Mouse (Mus musculus): ENCODE results near the gene Syde1. TPM values are rescaled to one million over a fixed set of nuclear protein-coding genes. Genes with fewer than 3 reads are reported as not detected.
"Not testable (repeated sequence)": the region's sequence is repeated elsewhere in the genome, so short reads cannot be mapped to it uniquely, and the experiment has no call there.

Gene Syde1
- 1 to 10 TPM in 1 of 2 experiments, under 1 TPM in 1; 0.46 to 1.1 TPM for polyA plus RNA-seq (2017; shearing (Covaris generic))

DNA sequence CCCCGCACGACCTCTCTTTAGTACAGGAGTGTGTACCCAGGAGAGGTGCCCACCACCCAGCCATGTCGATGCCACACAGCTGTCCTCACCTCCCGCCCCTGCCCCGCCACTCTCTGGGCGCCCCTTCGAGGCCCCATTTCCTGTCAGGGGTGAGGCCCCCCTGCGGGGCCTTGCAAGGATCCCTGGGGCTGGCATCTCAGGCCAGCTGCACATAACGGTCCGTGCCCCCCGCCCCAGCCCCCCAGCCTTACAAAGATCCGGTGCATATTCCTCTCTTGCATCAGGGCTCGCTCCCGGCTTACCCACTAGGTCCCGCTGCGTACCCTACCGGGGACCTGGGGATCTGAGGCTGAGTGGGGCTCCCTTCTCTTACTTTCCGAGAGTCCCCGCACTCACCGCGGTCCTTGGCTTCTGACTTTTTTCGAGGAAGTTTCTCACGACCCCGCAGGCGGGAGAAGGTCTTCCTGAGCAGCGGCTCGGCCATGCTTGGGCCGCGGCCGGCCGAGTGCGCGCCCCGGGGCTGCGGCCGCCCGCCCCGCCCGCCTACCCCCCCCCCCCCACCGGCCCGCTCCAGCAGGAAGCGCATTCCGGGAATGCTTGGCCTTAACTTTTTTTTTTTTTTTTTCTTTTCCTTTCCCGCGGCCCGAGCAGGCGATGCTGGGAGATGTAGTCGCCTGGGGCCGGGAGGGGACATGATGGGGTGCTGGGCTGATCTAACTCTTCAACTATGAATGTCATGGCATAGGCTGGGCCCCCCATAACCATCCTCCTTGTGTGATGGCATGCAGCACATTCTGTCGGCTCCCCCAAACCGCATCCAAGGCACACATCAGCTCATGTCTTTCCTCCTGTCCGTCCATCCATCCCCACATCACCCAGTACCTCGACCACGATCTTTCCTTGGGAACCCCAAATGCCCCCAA lies at the start of gene Syde1:
Gene Syde1 (minus strand): TSS at position 559 of the 923 bp plus-strand sequence.
- ATAC-seq: peak; percentile 15

- ATAC-seq: no peak
Observed at GRCm38 (mm10) chr10:78632311-78632710, 40.5 kb upstream of the Syde1 start.

- ATAC-seq: no peak
Observed at GRCm38 (mm10) chr10:78630194-78630593, 38.4 kb upstream of the Syde1 start.

DNA sequence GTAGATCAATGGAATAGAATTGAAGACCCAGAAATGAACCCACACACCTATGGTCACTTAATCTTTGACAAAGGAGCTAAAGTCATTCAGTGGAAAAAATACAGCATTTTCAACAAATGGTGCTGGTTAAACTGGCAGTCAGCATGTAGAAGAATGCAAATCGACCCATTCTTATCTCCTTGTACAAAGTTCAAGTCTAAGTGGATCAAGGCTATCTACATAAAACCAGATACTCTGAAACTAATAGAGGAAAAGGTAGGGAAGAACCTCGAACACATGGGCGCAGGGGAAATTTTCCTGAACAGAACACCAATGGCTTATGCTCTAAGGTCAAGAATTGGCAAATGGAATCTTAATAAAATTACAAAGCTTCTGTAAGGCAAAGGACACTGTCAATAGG lies 31.4 kb upstream of the Syde1 start:
- not testable (repeated sequence) for ATAC-seq

DNA sequence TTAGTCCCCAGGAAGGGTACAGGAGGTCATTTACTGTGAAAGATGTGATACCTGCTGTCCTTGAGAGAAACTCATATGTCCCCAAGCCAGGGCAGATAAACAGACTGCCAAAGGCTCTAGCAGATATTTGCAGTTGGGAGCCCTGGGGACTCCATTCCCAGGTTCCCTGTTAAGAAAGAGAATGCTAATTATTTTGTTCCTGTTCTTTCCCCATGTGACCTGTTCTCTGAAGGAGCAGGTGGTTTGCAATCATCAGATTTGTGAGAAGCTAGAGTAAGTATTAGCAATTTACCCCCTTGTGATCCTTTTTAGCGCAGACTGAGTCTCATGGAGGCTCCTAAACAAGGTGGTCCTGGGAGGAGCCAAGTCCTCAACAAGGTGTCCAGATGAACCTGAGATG lies 26.2 kb upstream of the Syde1 start, which contains the start of gene Olfr1357:
Gene Olfr1357 (minus strand): TSS at position 101 of the 400 bp plus-strand sequence.
- no peak for ATAC-seq

DNA sequence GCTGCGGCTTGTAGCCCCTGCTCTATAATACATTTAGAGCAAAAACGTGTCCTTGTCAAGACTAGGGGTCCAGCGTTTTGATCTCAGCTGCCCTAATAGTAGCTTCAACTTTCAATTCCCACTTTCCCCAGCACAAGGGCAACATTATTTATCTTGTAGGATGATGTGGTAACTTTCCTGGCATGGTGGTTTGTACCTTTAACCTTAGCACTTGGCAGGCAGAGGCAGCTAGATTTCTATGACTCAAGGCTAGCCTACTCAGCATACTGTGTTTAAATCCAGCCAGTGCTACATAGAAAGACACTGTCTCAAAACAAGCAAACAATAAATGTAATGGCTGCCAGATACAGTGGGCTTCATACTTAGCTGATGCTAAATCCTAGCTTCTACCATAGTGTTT lies 15.8 kb upstream of the Syde1 start:
- no peak for ATAC-seq

DNA sequence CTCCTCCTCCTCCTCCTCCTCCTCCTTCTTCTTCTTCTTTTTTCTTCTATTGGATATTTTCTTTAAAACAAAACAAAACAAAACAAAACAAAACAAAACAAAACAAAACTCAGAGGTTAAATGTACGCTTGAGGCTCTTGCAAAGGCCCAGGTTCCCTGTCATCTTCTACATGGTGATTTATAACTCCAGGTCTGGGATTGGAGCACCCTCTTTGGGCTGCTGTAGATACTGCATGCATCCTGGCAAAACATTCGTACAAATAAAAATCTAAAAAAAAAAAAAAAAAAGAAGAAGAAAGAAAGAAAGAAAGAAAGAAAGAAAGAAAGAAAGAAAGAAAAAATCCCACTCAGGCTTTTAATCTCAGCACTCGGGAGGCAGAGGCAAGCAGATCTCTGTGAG lies 13.3 kb upstream of the Syde1 start:
- peak; percentile 83 for ATAC-seq

GRCm38 (mm10) chr10:78599865-78600264 lies 8.1 kb upstream of the Syde1 start:
- ATAC-seq: no peak

DNA sequence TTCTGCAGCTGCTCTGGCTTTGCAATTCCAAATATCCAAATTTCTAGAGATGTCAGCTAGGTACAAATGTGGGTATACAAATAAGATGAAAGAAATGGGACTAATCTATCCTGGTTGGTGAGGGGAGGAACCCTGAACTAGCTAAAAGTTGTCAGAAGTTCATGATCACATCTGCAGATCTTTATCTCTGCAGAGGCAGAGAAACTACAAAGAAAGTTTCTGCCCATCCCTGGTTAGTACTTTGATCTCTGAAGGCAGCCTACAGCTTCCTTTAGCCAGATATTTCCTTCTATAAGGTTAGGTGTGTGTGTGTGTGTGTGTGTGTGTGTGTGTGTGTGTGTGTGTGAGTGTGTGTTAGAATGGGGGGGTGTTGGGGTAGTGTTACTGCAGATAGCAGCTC lies 2.8 kb upstream of the Syde1 start:
- ATAC-seq: peak; percentile 82

GRCm38 (mm10) chr10:78594157-78594556 lies 2.4 kb upstream of the Syde1 start:
- peak; percentile 6 for ATAC-seq

GRCm38 (mm10) chr10:78593736-78594135 lies 2.0 kb upstream of the Syde1 start:
- ATAC-seq: no peak

GRCm38 (mm10) chr10:78592856-78593379 lies 1.2 kb upstream of the Syde1 start:
- no peak for ATAC-seq

DNA sequence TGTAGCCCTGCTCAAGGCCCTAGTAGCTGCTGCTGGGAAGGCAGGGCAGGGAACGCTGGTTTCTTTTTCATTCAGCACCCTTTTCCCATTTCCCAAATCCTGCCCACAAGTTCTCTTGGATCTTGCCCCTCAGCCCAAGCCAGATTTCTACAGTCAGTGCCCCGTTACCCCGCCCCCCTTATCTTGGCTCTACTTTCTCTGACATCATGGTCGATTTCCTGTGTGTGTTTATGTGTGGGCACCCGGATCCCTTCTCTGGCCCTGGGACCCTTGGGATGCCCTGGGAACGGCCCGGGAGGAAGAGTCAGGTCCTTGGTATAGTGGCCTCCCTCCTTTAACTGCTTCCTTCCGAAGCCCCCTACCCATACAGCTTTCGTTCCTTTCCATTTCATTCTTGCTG lies 1.0 kb downstream of the Syde1 start:
- ATAC-seq: no peak

DNA sequence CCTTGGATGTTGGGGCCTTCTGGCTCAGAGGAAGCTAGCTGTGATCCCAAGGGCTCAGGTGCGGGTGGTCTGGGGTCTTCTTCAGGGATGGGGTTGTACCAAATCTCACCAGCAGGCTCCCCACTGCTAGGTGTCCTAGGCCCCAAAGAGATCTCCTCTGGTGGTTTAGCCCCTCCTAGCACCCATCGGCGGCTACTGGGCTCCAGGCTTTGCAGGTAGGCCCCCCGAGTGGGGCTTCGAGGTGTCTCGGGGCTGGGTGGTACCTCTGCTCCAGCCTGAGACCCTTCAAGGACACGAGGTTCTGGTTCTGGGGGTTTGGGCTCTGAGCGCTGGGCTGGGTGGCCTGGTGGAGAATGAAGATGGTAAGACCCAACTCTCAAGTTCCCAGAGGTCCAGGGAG lies 1.9 kb downstream of the Syde1 start:
- ATAC-seq: no peak

DNA sequence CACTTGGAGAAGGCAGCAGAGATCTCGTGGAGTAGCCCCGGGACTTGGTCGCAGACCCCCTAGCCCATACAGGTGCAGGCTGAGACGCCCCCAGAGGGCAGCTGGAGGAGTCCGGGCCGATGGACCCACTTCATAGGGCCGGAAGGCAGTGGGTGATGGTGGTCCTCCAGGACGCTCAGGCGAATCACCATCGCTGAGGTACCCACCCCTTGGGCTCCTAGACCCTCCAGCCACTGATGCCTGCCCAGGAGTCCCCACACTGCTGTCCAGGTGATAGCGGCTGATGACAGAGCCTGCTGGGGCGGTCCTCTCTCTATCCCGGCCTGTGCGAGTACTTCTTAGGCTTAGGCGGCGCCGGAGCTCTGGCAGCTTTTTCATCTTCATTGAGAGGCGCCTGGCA lies 2.5 kb downstream of the Syde1 start:
- no peak for ATAC-seq

DNA sequence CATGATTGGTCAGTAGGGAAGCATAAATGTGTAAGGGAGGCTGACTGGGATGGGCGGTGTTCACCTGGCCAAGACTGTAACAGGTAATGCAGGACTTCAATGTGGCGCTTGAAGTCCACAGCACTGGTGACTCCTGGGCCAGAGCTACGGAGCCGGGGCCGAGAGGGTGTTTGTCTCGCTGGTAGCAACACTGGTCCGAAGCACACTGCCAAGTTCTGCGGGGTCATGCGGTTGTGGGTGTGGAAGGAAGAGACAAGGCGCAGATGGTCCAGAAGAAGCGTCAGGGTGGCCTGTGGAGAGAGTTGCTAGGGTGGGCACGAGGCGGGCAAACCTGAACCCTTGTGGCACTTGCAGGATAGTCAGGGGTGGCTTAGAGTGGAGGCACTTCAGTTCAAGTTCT lies 5.7 kb downstream of the Syde1 start:
- no peak for ATAC-seq

DNA sequence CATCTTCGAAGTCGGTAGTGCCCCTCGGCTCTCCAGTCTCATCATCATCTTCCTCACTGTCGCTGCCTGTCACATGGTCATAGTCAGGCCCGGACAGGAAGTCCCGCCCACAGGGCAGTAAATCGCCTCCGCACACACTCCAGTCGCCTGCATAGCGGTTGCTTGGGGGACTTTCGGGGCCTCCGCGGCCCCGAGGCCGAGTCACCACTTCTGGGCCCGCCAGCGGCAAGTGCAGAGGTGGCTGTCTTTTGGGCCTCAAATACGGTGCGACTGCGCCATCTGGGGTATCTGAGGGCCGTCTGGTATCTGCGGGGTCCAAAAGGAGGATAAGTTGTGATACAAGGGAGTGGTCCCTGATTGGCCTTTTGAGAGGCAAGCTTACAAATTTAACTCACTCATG lies 6.2 kb downstream of the Syde1 start:
- ATAC-seq: no peak

DNA sequence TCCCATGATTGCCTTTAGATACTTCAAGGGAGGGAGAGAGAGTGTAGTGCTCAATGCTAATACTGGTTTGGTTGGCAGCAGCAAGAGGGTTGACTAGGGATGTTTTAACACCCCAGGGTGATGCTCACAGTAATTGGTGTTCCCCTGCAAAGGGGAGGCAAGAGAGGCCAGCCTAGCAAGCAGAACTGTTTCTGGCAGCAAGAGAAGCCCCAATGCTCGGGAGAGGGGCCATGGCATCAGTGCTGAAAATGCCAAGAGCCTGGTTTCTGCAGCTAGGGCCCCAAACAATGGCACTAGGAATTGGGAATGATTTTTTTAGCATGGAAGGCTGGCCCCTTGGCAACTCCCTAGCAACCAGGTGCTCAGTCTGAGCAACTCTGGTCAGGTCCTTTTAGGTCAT lies 6.8 kb downstream of the Syde1 start:
- ATAC-seq: no peak

DNA sequence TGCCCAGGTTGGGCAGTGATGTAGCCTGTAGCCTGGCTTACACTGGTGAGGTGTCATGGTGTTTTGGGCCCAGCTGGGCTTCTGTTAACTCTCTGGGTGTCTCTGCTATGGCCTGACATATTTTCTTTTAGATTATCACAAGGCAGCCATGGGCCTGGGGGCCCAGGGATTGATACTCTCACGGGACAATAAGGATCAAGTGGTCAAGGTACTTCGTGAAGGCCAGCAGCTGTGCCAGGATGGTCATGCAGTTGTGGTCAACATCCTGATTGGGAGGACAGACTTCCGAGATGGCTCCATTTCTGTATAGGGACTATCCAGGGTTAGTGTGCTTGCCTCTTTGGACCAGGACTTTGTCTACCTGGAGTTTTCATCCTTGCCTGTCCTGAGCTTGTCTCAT lies 7.8 kb downstream of the Syde1 start:
- ATAC-seq: no peak

DNA sequence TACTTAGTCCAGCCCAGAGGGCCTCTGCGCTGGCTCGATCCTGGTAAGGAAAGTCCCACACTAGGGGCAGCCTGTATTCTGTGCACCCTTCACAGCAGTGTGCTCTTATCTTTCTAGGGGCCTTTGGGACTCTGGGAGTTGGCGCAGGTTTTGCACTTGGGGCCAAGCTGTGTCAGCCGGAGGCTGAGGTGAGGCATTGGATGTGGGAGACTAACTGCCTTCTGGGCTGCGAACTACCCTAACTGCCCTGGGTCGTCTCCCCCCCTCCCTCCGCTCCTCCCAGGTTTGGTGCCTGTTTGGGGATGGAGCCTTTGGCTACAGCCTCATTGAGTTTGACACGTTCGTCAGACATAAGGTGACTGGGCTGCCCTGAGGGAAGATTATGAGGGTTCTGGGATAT lies 8.4 kb downstream of the Syde1 start:
- no peak for ATAC-seq

DNA sequence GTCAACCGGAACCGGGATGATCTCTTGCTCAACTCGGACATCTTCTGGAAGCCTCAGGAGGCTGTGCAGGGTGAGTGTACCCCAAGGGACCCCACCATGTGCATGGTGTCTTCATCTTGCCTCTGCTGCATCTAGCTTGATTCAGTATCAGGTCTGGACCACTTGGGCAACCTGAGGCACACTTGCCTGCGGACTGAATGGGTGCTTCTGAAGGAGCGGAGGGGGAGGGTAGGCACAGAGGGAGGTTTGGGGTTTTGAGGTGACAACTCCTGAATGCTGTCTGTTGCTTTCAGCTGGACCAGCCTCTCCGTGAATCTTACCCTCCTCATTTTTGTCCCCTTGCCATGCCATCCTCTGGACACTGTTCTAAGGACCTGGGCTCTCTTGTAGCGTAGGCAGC lies 10.6 kb downstream of the Syde1 start:
- ATAC-seq: no peak

- no peak for ATAC-seq
Observed at GRCm38 (mm10) chr10:78578204-78578603, 13.6 kb downstream of the Syde1 start.

- ATAC-seq: no peak
Observed at GRCm38 (mm10) chr10:78576435-78577184, 15.2 kb downstream of the Syde1 start.

Measured in activated CD4-positive, CD25-positive, alpha-beta regulatory T cell, adult 4 months (primary cell).